Mouse (Mus musculus) midbrain, embryonic 16.5 days (tissue): ENCODE results near the gene Leng1. TPM values are rescaled to one million over a fixed set of nuclear protein-coding genes. Genes with fewer than 3 reads are reported as not detected.

ENCODE experiments used
- ATAC-seq: fragments of 200-750 bp; cut with Nextera tagmentation; 2 replicates; pipeline ENCODE4 v1.8.0; 2017; ENCODE audit warnings: moderate TSS enrichment
- H3K27ac ChIP-seq: fragments of 300-500 bp; sonication (generic); 2 replicates; pipeline ENCODE4 v1.5.1; 2014; ENCODE audit warnings: mild to moderate bottlenecking, low read length, mixed read lengths
- H3K27me3 ChIP-seq: fragments of 300-500 bp; sonication (generic); 2 replicates; pipeline ENCODE4 v1.6.1; 2014; ENCODE audit warnings: low read depth, low read length, mixed read lengths; ENCODE audit not compliant: control insufficient read depth, insufficient read depth
- H3K36me3 ChIP-seq: fragments of 300-500 bp; sonication (generic); 2 replicates; pipeline ENCODE4 v1.6.1; 2014; ENCODE audit warnings: mild to moderate bottlenecking, low read length, moderate library complexity, mixed read lengths; ENCODE audit not compliant: control insufficient read depth, insufficient read depth
- H3K4me1 ChIP-seq: fragments of 300-500 bp; sonication (generic); 2 replicates; pipeline ENCODE4 v1.6.1; 2014; ENCODE audit warnings: mild to moderate bottlenecking, low read length, mixed read lengths; ENCODE audit not compliant: control insufficient read depth, insufficient read depth
- H3K4me2 ChIP-seq: fragments of 300-500 bp; sonication (generic); 2 replicates; pipeline ENCODE4 v1.6.1; 2014; ENCODE audit warnings: mild to moderate bottlenecking, low read length, mixed read lengths
- H3K4me3 ChIP-seq: fragments of 300-500 bp; sonication (generic); 2 replicates; pipeline ENCODE4 v1.5.1; 2014; ENCODE audit warnings: low read depth, mild to moderate bottlenecking, low read length, moderate library complexity, mixed read lengths
- H3K9ac ChIP-seq: fragments of 300-500 bp; sonication (generic); 2 replicates; pipeline ENCODE4 v1.6.1; 2014; ENCODE audit warnings: low read depth, low read length, mixed read lengths
- H3K9me3 ChIP-seq: fragments of 300-500 bp; sonication (generic); replicated peaks from 2 replicates; pipeline ENCODE4 v1.6.1; 2014; ENCODE audit warnings: mild to moderate bottlenecking, low read length, mixed read lengths; ENCODE audit not compliant: control insufficient read depth, poor library complexity, severe bottlenecking
- WGBS: fragments of 180-500 bp; shearing (Covaris S2); extraction: QIAGEN DNeasy Blood & Tissue Kit; methylation state at CpG from one replicate; pipeline ENCODE4 v1.1.7; 2014; 5-methylcytosine and 5-hydroxymethylcytosine counted together
- microRNA-seq: library from miRNA; unstranded; fragments of <30 nt; microRNA quantifications from one replicate; pipeline ENCODE4, GENCODE M21; 2017
- polyA plus RNA-seq: library from polyadenylated mRNA; unstranded; fragments of >200 nt; fragmentation: Nextera tagmentation; extraction: Ambion mirVana; gene quantifications from 2 replicates; pipeline ENCODE4 v1.2.1, GENCODE M21; 2015

Leng1 gene
- polyA plus RNA-seq, 1 experiment from 2014 or later = 13.2 TPM

- peak within 1 kb of the TSS; percentile 82 for H3K4me3 ChIP-seq
- peaks cover 11% of the 10 kb centered on the region for H3K4me1 ChIP-seq
- peak; percentile 96 for ATAC-seq
- no peaks in the 10 kb centered on the region for H3K9me3 ChIP-seq
- peak within 1 kb of the TSS; percentile 80 for H3K27ac ChIP-seq
- peaks cover 12% of the 10 kb centered on the region for H3K36me3 ChIP-seq
- H3K9ac ChIP-seq = peak within 1 kb of the TSS; percentile 83
- WGBS = 1% methylated on average over 30 of the region's 32 CpGs
- H3K27me3 ChIP-seq = no peaks in the 10 kb centered on the region
- H3K4me2 ChIP-seq = peak within 1 kb of the TSS; percentile 69
Observed at GRCm38 (mm10) chr7:3617242-3617995, 48.2 kb downstream of the Leng1 start, which contains the start of gene Ndufa3. TSS of gene Ndufa3 (plus strand) at chr7:3617373.

- peak overlapping the region; percentile 69 for H3K4me2 ChIP-seq
- 43% methylated on average over 6 of the region's 6 CpGs for WGBS
- H3K27ac ChIP-seq = peak overlapping the region; percentile 37; the same call in 1 of the 2 replicates
- H3K4me1 ChIP-seq = peaks cover 11% of the 10 kb centered on the region
- no peaks in the 10 kb centered on the region for H3K9me3 ChIP-seq
- no peaks in the 10 kb centered on the region for H3K27me3 ChIP-seq
- peak overlapping the region; percentile 82 for H3K4me3 ChIP-seq
- H3K36me3 ChIP-seq = peaks cover 7% of the 10 kb centered on the region
- H3K9ac ChIP-seq = no peak overlapping the region
- ATAC-seq = peak; percentile 53
Observed at GRCm38 (mm10) chr7:3616389-3617241, 49.0 kb downstream of the Leng1 start.

- peak within 1 kb of the TSS; percentile 69 for H3K4me2 ChIP-seq
- no peak for ATAC-seq
- H3K27ac ChIP-seq = peak within 1 kb of the TSS; percentile 37; the same call in 1 of the 2 replicates
- H3K27me3 ChIP-seq = no peaks in the 10 kb centered on the region
- peaks cover 7% of the 10 kb centered on the region for H3K36me3 ChIP-seq
- H3K4me1 ChIP-seq = peaks cover 11% of the 10 kb centered on the region
- 80% methylated on average over 4 of the region's 4 CpGs for WGBS
- H3K9me3 ChIP-seq = no peaks in the 10 kb centered on the region
- H3K4me3 ChIP-seq = peak within 1 kb of the TSS; percentile 82
- H3K9ac ChIP-seq = no peak within 1 kb of the TSS
Observed at GRCm38 (mm10) chr7:3616057-3616388, 49.6 kb downstream of the Leng1 start, which contains the start of gene Oscar. TSS of gene Oscar (minus strand) at chr7:3616157.

- Histone ChIP-seq H3K27me3 (no peaks in the 10 kb centered on the region), H3K4me3 (no peak overlapping the region)
Observed at GRCm38 (mm10) chr7:3614021-3614420, 51.6 kb downstream of the Leng1 start.

GRCm38 (mm10) chr7:3611006-3611405, 54.6 kb downstream of the Leng1 start:
- ATAC-seq = no peak
- Histone ChIP-seq H3K9me3 (no peaks in the 10 kb centered on the region), H3K4me2 (no peak overlapping the region), H3K4me1 (no peaks in the 10 kb centered on the region), H3K4me3 (no peak overlapping the region), H3K9ac (no peak overlapping the region), H3K27me3 (no peaks in the 10 kb centered on the region), H3K27ac (no peak overlapping the region), H3K36me3 (no peaks in the 10 kb centered on the region)
- 89% methylated on average over 13 of the region's 13 CpGs for WGBS

More at GRCm38 (mm10) chr7:3614021-3614420, 51.6 kb downstream of the Leng1 start:
- no peaks in the 10 kb centered on the region for H3K36me3 ChIP-seq
- no peak overlapping the region for H3K27ac ChIP-seq
- H3K9ac ChIP-seq = no peak overlapping the region
- H3K4me1 ChIP-seq = peaks cover 11% of the 10 kb centered on the region
- WGBS = 82% methylated on average over 3 of the region's 3 CpGs
- no peaks in the 10 kb centered on the region for H3K9me3 ChIP-seq
- no peak for ATAC-seq
- no peak overlapping the region for H3K4me2 ChIP-seq

GRCm38 (mm10) chr7:3610437-3610836, 55.2 kb downstream of the Leng1 start:
- Histone ChIP-seq H3K4me3 (no peak overlapping the region), H3K9me3 (no peaks in the 10 kb centered on the region), H3K36me3 (no peaks in the 10 kb centered on the region), H3K4me2 (no peak overlapping the region), H3K9ac (no peak overlapping the region), H3K4me1 (no peaks in the 10 kb centered on the region), H3K27ac (no peak overlapping the region), H3K27me3 (no peaks in the 10 kb centered on the region)
- WGBS = 98% methylated on average over 3 of the region's 3 CpGs
- ATAC-seq = no peak

Small RNA genes within 50 kb of the gene (microRNA-seq; reads per million reads assigned to microRNA genes)
- gene Mir3572 = 3.3 reads per million, percentile 16 among the genes with 10 or more reads in this experiment

Other genes with a start within 250 kb of the Leng1 start
- 0.10 TPM in 1 of 2 replicates, not detected in the other for gene Cacng6, start 241.6 kb downstream of the Leng1 start, polyA plus RNA-seq
- gene Tarm1, start 163.2 kb downstream of the Leng1 start, polyA plus RNA-seq = not detected in 2 replicates
- gene Oscar, start 49.7 kb downstream of the Leng1 start, polyA plus RNA-seq = 0.43 and 0.72 TPM in 2 replicates
- 375 and 400 TPM in 2 replicates for gene Ndufa3, start 48.5 kb downstream of the Leng1 start, polyA plus RNA-seq
- gene Tfpt, start 35.9 kb downstream of the Leng1 start, polyA plus RNA-seq = 31.8 and 37.2 TPM in 2 replicates
- 86.7 and 89.1 TPM in 2 replicates for gene Prpf31, start 35.9 kb downstream of the Leng1 start, polyA plus RNA-seq
- gene Cnot3, start 20.6 kb downstream of the Leng1 start, polyA plus RNA-seq = 37.4 and 38.9 TPM in 2 replicates
- gene Tmc4, start 11.7 kb upstream of the Leng1 start, polyA plus RNA-seq = 4.5 and 4.9 TPM in 2 replicates
- gene Tsen34, start 27.0 kb upstream of the Leng1 start, polyA plus RNA-seq = 262 and 285 TPM in 2 replicates
- gene Mboat7, start 27.7 kb upstream of the Leng1 start, polyA plus RNA-seq = 102 and 118 TPM in 2 replicates
- 646 and 689 TPM in 2 replicates for gene Rps9, start 38.2 kb upstream of the Leng1 start, polyA plus RNA-seq
- gene Pirb, start 54.6 kb upstream of the Leng1 start, polyA plus RNA-seq = 0.23 and 0.31 TPM in 2 replicates
- not detected in 2 replicates for gene Gm15448, start 159.8 kb upstream of the Leng1 start, polyA plus RNA-seq
- gene Pira2, start 179.2 kb upstream of the Leng1 start, polyA plus RNA-seq = 0.11 TPM in 1 of 2 replicates, not detected in the other
- not detected in 2 replicates for gene Gm14548, start 232.3 kb upstream of the Leng1 start, polyA plus RNA-seq
- gene Lilra6, start 249.7 kb upstream of the Leng1 start, polyA plus RNA-seq = not detected in 2 replicates